24 mouse cellular contexts compared by ENCODE assay signal in genomic region chr1:170048434-170048833, GRCm38 (mm10).
DNase-seq lines count a peak whose midpoint lies in the region; ATAC-seq lines count a peak whose summit lies in the region.
"Had no signal": no experiment of that assay in that cellular context is flagged by ENCODE, and none has a peak within 500 bp of the region (broad histone marks: within the 10 kb centered on the region; RNA-seq: fewer than 3 reads in every experiment).

No protein-coding gene starts in this region.

- DNase-seq in heart, adult 11 months = peak; percentile 88
- DNase-seq in heart, postnatal 4 days = no peak
- DNase-seq in gastrocnemius, postnatal 14 days = peak; percentile 48
- peak; percentile 30 to 47 for DNase-seq in gastrocnemius, postnatal 36 days
- no peak for DNase-seq in urinary bladder, postnatal 10 days (ENCODE audit: low spot score)
- DNase-seq: adrenal gland, postnatal 10 days; adrenal gland, postnatal 36 days; cerebellum, adult 18-20 months; cerebellum, adult 9-10 months; cerebellum, postnatal 14 days; heart, adult 18-20 months; heart, postnatal 10 days; heart, postnatal 36 days; kidney, adult 11 months had no signal

- no peaks in the 10 kb centered on the region for H3K36me3 ChIP-seq in liver, embryonic 12.5 days
- H3K36me3 ChIP-seq: forebrain, embryonic 10.5 days; heart, embryonic 12.5 days; heart, embryonic 15.5 days had no signal

- no peak overlapping the region for H3K9ac ChIP-seq in liver, embryonic 12.5 days
- H3K9ac ChIP-seq: forebrain, embryonic 13.5 days; heart, embryonic 12.5 days; heart, embryonic 15.5 days; hindbrain, embryonic 14.5 days had no signal

- no peaks in the 10 kb centered on the region for H3K9me3 ChIP-seq in liver, embryonic 12.5 days (replicated peaks)
- H3K9me3 ChIP-seq: forebrain, embryonic 10.5 days; forebrain, embryonic 13.5 days; heart, embryonic 12.5 days; heart, embryonic 15.5 days had no signal

- no peaks in the 10 kb centered on the region for H3K27me3 ChIP-seq in liver, embryonic 12.5 days (replicated peaks)
- H3K27me3 ChIP-seq: forebrain, embryonic 13.5 days; heart, embryonic 12.5 days; heart, embryonic 15.5 days had no signal

- 58% methylated on average over 4 of the region's 4 CpGs for WGBS in liver, embryonic 12.5 days (ENCODE audit: insufficient replicate concordance)

- intact Hi-C loops in gastrocnemius, postnatal 14 days (cut with DNase I; ENCODE audit: low total_unique reads) = no loop called here
- intact Hi-C loops in gastrocnemius, postnatal 36 days (cut with DNase I) = no loop called here

- no peaks in the 10 kb centered on the region for H3K4me1 ChIP-seq in liver, embryonic 12.5 days
- H3K4me1 ChIP-seq: forebrain, embryonic 13.5 days; heart, embryonic 12.5 days; heart, embryonic 15.5 days had no signal

- no peak for ATAC-seq in liver, embryonic 12.5 days
- ATAC-seq: CD4-positive, CD25-positive, alpha-beta regulatory T cell, adult 4 months; forebrain, embryonic 13.5 days; forebrain, embryonic 16.5 days; hindbrain, postnatal 0 days; inflammation-experienced regulatory T-cells, adult 6 months had no signal

- H3K27ac ChIP-seq in liver, embryonic 12.5 days = no peak overlapping the region
- H3K27ac ChIP-seq: forebrain, embryonic 10.5 days; forebrain, embryonic 13.5 days; heart, embryonic 15.5 days; hindbrain, embryonic 14.5 days; hindbrain, postnatal 0 days had no signal

- no peak overlapping the region for H3K4me2 ChIP-seq in liver, embryonic 12.5 days
- H3K4me2 ChIP-seq: forebrain, embryonic 13.5 days; heart, embryonic 12.5 days; heart, embryonic 15.5 days; hindbrain, embryonic 14.5 days had no signal

- no peak overlapping the region for H3K4me3 ChIP-seq in liver, embryonic 12.5 days
- H3K4me3 ChIP-seq: forebrain, embryonic 10.5 days; forebrain, embryonic 13.5 days; heart, embryonic 12.5 days; heart, embryonic 15.5 days had no signal

Comparison
In these comparisons a context has a peak if more than half of its experiments do, and no peak if none do; other contexts are left out.
1. DNase-seq: peak in heart, adult 11 months (single experiment), gastrocnemius, postnatal 14 days (single experiment) and gastrocnemius, postnatal 36 days (2 of 2); none in heart, postnatal 4 days (single experiment) and urinary bladder, postnatal 10 days (single experiment).